Mouse (Mus musculus) skeletal muscle tissue, adult 2 months (tissue): Measurements from ENCODE around the gene Fmo2.

Source experiments
- DNase-seq: peaks from one replicate; pipeline ENCODE4 v3.0.0-alpha.2; 2012; ENCODE audit warnings: low read depth, low spot score

The Fmo2 gene

DNA sequence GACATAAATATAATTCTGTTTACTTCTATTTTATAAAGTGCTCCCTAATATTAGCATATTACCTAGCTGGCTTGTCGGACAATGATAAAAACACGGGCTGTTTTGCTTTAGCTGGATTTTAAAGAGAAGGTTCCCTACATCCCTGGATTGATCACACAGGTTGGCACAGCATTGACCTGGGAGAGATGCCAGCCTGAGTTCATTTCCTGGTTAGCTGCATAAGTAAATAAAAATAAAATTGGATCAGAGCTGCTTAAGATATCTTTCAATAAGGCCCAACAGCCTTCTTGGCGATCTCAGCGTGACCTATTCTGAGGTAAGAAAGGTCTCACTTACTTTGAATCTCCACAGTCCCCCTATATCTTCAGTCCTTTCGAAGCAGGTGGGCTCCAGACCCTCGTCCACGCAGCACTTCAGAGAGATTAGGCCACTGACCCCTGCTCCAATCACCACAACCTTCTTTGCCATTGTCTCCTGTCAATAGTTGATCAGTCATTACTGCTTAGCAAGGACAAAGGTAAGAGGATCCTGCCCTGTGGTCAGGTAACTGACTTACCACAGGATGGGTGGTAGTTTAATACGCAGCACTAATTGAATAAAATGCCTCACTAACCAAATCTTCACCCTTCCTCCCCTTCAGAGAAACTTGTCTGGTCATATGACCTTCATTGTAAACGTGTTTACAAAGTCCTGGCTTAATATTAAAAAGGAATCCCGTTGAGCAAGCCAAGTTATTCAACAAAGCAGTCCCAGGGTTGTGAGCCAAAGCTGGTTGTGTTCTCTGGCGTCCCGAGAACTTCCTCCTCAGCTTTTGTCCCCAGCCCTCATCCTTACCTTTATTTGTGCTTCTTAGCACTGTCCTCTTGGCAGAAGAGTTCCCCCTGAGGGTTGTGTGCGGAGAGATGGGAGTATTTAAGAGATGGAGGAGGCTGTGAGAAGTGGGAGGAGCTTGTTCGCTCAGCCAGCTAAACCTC is at the start of gene Fmo2:
Fmo2 (minus strand) TSS at position 889 of the 974 bp plus-strand sequence.
- peak; percentile 64 for DNase-seq

DNA sequence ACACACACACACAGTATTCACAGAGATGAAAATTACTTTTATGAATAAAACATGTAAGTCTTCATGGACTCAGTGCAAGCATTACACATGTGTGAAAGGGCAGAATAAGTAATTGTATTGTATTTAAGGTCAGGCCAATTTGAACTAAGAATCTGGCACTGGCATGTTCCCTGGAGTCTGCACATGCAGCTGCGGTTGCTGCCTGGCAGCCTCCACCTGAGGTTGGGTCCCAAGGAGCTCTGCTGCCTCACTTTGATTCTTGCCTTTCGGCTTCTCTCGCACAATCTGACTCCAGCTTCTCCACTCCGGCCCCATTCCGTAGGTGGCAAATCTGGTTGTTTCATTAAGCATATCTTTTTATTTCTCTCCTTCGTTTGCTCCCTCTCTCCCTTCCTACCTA is 49.4 kb upstream of the Fmo2 start:
- DNase-seq, result no peak

DNA sequence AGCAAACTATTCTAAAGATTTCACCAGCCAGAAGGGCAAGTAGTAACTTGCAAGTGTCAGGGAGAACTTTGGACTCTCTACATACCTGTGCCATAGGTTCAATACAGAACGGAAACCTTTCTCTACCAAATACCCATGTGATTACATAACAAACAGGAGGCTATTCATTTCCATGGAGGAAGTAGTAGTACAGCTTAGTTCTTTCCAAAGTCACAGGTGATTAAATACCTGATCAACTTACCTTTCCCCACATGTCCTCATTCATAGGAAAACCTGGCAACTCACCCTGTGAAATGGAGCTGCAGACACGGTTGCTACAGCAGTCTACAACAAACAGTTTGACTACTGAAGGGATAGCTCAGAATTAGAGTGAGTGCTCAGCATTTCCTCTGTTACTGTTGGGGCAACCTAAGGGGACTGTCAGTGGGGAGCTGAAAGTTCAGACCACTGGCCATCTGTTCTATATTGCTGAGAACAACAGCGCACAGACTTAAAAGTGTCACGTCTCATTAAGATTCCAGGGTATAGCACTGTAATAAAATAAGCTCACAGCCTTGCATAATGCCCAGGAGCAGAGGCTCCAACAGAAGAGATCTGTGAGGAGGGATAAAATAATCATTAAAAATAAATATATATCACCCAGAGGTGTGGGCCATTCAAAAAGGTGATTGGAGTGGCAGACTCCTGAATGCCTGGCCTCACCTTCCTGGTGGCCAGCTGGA is 48.5 kb upstream of the Fmo2 start:
- no peak for DNase-seq

DNA sequence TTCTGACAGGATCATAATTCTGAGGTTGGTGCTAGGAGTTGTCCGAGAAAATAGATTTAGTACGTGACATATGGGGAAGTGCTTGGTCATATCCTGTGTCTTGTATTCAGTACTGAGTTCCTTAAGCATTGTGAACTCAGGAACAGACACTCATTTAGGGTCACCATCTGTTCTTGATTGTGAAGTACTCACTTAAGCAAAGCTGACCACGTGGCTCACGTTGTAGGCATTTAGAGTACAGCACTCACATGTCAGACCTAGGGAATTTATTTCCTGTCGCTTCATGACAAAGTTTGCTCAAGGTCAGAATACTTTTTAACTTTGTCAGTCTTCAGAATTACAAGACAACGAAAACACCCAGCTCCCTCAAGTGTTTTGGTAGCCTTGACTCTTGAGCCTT is 45.2 kb upstream of the Fmo2 start:
- no peak for DNase-seq

DNA sequence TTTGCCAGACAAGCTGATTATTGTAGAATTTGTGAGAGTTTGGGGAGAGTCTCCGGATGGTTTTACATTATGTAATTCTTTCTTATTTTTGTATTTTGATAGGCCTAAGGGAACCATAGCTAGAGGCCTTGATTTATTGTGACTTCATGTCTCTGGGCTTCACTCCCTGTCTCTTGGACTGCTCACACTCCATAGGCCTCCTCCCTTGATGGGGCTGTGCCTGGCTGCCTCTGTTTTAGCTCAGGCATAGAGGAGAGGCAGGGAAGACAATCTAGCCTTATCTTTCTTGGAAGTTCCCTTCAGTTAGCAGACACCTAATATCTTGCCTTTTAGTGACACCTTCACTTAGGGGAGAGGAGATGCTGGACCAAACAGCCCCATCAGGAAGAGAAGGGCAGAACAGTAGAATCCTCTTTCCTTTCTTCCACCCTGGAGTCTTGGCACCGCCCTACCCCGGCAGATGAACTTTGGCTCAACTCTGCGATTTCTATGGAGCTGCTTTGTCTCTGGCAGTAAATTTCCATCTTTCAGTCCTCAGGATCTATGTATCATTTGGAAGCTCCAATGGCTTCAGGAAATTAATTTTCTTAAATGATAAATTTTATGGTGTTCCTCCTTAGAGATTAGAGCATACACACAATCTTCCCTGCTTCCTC is 40.3 kb upstream of the Fmo2 start:
- DNase-seq, result peak; percentile 68

GRCm38 (mm10) chr1:162937970-162938695 is 39.6 kb upstream of the Fmo2 start:
- DNase-seq, result no peak

DNA sequence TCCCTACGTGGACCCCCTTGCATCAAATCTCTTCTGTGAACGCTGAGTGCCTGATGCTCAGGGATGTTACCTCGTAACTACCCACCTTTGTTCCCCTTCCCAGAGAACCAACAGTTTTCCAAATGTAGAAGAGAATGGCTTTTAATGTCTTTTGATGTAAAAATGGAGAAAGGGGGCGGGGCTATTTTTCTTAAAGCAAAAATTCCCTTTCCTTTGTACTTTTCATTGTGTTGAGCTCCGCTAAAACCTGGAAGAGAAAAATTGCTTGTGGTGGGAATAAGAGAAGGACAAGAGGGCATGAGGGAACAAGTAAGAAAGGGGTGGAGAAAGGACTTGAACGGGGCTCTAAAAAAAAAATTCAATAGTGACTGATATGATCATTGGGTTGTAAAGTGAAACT is 38.9 kb upstream of the Fmo2 start, which contains the start of gene Fmo6:
Fmo6 (minus strand) TSS at position 101 of the 400 bp plus-strand sequence.
- no peak for DNase-seq

GRCm38 (mm10) chr1:162934374-162935012 is 36.0 kb upstream of the Fmo2 start:
- DNase-seq, result no peak

GRCm38 (mm10) chr1:162932386-162932785 is 33.9 kb upstream of the Fmo2 start:
- DNase-seq, result no peak

DNA sequence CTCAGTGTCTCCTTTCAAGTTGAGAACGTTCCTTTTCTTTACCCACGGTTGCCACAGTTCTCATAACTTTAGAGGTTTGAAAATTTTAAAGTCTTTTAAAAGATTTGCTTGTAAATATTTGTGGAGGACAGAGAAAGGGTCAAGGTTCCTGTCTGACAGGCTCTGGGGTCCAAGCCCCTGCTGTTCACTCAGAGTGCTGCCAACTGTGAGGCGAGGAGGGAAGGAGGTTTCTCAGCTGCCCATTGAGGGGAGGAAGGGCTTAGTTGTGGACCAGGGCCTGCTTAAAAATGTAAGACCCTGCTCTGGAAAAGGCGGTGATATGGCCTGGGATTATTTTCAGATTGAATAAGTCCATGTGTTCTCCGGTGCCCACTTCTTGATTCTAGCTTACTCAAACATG is 33.4 kb upstream of the Fmo2 start:
- DNase-seq, result no peak

DNA sequence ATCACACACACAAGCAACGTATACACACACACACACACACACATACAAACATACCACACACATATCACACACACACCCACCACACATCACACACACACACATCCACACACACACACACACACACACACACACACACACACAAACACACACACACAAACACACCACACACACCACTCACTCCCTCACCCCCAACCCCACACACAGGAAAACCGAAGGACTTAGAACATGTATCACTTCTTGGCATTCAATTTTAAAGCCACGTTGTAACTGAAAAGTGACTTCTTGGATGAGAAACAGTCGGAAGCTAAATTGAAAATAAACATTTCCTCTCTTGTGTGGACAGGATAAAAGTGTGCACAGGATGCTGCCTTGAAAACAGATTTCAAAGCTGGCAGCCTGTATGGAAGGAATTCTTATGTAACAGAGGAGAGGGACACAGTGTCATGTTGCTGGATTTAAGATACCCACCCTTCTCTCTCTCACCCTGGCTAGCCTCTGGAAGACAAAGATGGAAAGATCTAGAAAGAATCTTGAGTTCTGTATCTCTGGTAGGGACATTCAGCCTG is 32.9 kb upstream of the Fmo2 start:
- peak; percentile 69 for DNase-seq

DNA sequence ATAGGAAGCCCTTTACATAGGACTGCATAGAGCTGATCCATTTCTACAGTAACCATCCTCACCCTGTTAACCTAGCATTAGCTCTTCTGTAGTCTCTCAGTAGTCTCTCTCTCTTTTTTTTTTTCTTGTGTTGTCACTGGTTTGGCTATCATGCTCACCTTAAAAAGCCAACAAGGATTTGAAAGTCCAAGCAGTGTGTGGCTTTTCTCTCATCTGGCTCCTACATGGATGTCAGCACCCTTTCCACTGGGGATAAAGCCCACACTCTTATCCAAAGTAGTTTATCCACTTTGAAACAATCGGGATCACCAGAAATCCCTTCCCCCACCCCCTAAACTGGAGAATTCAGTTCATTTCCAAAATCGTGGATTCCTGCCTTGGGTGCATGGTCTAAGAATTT is 32.1 kb upstream of the Fmo2 start:
- no peak for DNase-seq

DNA sequence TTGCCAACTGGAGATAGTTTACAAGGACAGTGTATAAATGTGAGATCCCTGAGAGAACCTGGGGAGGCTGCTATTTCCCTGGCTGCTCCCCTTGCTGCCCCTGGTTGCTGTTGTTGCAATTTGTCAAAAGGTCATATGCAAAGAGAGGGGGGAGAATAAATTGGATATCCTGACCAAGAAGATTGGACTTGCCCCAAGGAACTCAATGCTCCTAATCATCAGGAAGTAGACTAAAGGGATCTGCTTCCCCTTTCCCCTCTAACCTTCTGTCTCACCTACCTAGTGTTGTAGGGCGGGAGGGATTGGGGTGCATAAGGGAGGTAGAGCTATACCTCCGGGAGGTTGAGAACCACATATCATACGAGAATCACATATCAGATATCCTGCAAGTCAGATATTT is 30.6 kb upstream of the Fmo2 start:
- no peak for DNase-seq

DNA sequence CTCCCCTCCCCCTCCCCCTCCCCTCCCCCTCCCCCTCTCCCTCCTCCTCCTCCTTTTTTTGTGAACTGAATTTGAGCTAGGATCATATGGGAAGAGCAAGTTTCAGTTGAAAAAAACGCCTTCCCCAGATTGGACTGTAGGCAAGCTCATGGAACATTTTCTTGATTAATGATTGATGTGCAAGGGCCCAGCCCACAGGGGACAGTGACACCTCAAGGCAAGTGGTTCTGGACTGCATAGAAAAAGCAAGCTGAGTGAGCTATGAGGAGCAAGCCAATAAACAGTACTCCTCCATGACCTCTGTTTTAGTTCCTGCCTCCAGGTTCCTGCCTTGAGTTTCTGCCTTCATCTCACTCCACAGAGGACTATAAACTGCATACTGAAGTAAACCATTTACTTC is 26.6 kb upstream of the Fmo2 start:
- DNase-seq, result no peak

DNA sequence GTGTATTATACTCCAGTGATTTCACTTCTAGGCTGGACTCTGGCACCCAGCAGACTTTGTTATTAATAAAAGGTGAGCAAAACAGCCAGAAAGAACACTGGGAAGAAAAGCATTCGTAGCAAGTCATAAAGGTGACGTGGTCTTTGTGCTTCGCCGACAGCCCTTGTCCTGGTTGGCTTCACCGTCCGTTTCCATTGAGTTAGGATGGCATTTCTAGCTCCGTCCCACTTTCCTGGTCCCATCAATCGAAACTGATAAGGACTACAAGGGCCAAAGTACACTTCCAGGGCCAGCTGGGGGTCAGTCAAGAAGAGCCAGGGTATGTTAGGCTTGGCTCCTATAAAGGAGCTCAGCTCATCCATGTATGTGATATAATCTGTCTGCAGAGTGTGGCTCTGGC is 18.1 kb upstream of the Fmo2 start:
- DNase-seq, result no peak

DNA sequence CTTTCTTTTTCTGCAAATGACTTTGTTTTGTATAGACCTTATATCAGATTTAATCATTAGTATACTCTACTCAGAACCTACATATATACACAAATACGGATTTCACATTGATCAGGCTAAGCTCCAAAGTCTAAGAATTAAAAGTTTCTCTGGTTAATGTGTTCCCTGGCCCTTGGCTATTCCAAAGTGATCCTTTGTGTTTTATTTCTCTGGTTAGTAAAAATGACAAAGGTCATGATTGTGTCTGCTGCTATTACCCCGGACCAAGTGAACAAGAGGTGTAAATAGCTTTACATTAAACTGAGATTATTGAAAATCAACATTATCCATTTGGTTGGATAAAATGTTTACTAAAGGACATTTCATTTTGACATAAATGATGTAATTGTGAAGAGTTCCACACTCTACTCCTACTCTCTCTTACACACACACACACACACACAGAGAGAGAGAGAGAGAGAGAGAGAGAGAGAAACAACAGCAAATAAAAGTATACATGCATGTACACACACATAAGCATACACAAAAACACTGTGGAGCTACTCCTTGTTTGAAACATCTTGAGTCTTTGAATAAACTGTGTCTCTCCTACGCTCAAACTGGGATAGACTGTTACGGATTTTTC is 16.5 kb upstream of the Fmo2 start:
- no peak for DNase-seq

DNA sequence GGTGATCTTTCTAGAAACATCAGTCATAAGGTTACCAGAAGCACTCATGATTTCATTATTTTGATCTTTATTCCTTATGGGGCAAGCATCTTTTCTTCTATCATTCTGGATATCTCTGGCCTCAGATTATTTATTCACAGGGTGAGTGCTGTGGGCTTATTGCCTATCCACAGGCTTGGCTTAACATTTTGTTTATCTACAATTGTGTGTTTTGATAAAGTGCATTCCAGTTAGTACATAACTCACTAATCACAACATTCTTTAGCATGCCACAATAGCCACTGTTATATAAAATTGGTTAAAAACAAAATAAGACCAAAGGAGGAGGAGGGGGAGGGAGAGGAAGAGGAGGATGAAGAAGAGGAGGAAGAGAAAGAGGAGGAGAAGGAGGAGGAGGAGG is 13.6 kb upstream of the Fmo2 start:
- DNase-seq, result no peak

DNA sequence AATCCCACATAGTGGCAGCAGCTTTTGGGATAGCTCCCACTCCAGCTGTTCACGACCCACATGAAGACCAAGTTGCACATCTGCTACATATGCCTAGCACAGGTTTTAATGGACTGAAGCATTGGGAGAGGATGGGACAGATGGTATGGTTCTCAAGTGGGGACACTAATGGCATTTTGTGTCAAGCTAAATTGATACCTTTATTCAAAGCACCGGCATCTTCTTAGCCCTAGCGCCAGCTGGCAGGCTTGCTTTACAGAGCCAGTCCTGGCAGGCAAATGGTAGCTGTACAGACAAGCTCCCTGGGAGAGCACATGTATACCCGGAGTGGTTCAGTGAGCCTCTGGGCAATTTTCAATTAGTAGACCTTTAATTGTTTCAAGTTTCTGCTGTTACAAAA is 3.4 kb upstream of the Fmo2 start:
- DNase-seq, result no peak

DNA sequence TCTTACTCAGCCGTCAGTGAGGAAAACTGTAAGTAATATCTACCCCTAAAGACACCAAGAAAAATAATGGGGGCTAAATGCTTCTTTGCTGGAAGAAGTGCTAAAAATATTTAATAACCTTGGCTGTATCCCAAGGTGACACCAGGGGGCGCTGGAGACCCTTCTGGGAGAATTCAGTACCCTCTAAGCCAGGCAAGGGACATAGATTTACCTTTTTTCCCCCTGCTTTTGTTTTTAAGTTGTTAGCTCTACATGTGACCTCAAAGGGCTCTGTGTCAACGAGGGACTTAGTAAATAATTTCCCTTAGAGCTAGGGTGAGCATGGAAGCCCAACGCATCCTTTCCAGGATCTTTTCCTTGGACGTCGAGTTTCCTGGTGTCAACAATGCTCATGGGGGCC is 2.6 kb downstream of the Fmo2 start:
- no peak for DNase-seq

DNA sequence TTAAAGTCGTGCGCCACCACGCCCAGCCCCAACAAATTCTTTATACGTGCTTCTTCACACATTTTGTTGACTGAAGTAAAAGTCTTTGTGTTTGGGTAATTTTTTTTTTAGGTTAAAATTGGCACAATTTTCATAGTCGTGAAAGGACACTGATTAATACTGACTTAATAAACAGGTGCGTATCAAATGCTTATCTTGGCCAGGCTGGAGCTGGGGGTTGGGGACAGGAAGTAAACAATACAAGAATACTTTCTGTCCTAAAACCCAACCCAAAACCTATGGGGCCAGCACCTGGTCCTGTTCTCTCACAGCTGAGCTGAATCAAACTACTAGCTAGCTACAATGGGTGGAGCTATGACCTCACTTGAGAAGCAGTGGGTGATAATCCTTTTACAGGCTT is 5.5 kb downstream of the Fmo2 start:
- DNase-seq, result no peak
